Mouse (Mus musculus) midbrain, embryonic 10.5 days (tissue): Measurements from ENCODE around the gene Zbp1. TPM values are rescaled to one million over a fixed set of nuclear protein-coding genes. Genes with fewer than 3 reads are reported as not detected.

Experiments used
- DNase-seq: peaks from one replicate; pipeline ENCODE4 v3.0.0-alpha.2; 2017; ENCODE audit warnings: low spot score
- H3K27ac ChIP-seq: fragments of 300-500 bp; sonication (generic); replicated peaks from 2 replicates; pipeline ENCODE4 v1.5.1; 2016; ENCODE audit warnings: mild to moderate bottlenecking
- H3K27me3 ChIP-seq: fragments of 300-500 bp; sonication (generic); 2 replicates; pipeline ENCODE4 v1.6.1; 2016; ENCODE audit warnings: low read depth, mild to moderate bottlenecking; ENCODE audit not compliant: poor library complexity, severe bottlenecking
- H3K36me3 ChIP-seq: fragments of 300-500 bp; sonication (generic); 2 replicates; pipeline ENCODE4 v1.6.1; 2016; ENCODE audit warnings: mild to moderate bottlenecking, moderate library complexity
- H3K4me1 ChIP-seq: fragments of 300-500 bp; sonication (generic); 2 replicates; pipeline ENCODE4 v1.6.1; 2016
- H3K4me3 ChIP-seq: fragments of 300-500 bp; sonication (generic); 2 replicates; pipeline ENCODE4 v1.5.1; 2016; ENCODE audit warnings: mild to moderate bottlenecking, moderate library complexity
- H3K9me3 ChIP-seq: fragments of 300-500 bp; sonication (generic); replicated peaks from 2 replicates; pipeline ENCODE4 v1.6.1; 2016; ENCODE audit warnings: mild to moderate bottlenecking
- WGBS: fragments of 180-500 bp; shearing (Covaris S2); methylation state at CpG from one replicate; pipeline ENCODE4 v1.1.7; 2016; 5-methylcytosine and 5-hydroxymethylcytosine counted together
- polyA plus RNA-seq: library from polyadenylated mRNA; unstranded; fragments of >200 nt; fragmentation: Nextera tagmentation; extraction: Ambion mirVana; gene quantifications from 2 replicates; pipeline ENCODE4 v1.2.1, GENCODE M21; 2016

Zbp1 gene
- polyA plus RNA-seq, 1 experiment from 2014 or later, result 0.28 TPM

DNA sequence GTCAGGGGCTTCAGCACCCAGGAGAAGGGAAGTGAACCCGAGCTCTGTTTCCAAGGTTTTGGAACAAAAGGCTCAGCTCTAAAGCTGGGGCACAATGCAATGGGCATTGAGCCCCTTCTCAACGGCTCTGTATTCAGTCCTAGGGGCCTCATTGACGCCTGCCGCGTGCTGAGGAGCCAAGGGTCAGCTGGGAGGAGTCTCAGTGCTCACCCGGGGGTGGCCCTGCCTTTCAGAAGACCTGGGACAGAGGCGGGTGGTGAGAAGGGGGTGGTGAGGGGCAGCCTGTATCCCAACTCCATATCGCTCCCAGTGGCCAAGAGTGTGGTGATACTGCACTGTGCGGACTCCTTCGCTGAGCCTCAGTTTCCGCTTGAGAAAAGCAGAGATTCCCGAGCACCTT, 24.2 kb upstream of the Zbp1 start:
- peak overlapping the region; percentile 24; the same call in 1 of the 2 replicates for H3K4me3 ChIP-seq
- H3K36me3 ChIP-seq, result no peaks in the 10 kb centered on the region
- H3K27ac ChIP-seq, result peak overlapping the region; percentile 50
- no peaks in the 10 kb centered on the region for H3K9me3 ChIP-seq
- H3K4me1 ChIP-seq, result peaks cover 85% of the 10 kb centered on the region
- WGBS, result 8% methylated on average over 12 of the region's 12 CpGs
- peak; percentile 85 for DNase-seq
- peaks cover 86% of the 10 kb centered on the region for H3K27me3 ChIP-seq

DNA sequence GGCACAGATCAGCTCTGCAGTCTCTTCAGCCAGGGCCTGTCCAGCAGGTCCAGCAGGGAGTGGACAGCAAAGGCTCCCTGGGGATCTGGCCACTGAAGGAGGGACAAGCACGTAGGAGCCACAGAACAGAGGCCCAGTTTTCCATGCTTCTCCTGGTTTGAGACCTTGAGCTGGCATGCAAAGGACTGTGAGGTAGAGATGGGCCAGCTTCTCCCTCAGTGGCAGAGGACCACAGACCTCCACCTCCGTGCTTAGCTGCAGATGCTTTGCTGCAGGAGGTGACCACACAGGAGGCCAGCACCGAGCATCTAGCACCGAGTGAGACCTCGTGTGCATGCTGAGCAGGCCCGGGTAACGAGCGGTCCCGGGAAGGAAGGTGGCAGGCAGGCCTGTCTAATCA, 22.0 kb upstream of the Zbp1 start:
- Histone ChIP-seq H3K4me3 (no peak overlapping the region), H3K4me1 (peaks cover 88% of the 10 kb centered on the region), H3K9me3 (no peaks in the 10 kb centered on the region), H3K36me3 (no peaks in the 10 kb centered on the region), H3K27ac (peak overlapping the region; percentile 42; the same call in 1 of the 2 replicates), H3K27me3 (peaks cover 83% of the 10 kb centered on the region)
- WGBS, result 51% methylated on average over 9 of the region's 9 CpGs
- no peak for DNase-seq

DNA sequence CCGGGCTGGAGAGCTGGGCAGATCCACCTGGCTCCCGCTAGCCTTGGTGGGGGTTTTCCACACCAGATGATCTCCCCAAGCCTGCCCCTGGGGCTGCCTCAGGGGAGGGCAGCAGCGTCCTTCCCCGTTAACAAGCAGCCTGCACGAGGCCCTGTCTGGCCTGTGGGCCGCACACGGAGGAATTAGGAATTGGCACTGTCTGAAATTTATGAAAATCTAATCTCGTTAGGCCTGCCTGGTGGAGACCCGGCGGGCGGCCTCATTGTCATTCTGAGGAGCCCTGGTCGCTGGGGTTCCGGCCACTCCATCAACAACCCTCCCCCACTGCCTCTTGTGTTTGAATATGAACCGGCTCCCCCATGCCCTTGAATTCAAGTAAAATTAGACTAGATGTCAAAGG, 19.8 kb upstream of the Zbp1 start:
- Histone ChIP-seq H3K4me1 (peaks cover 92% of the 10 kb centered on the region), H3K27ac (peak overlapping the region; percentile 83), H3K36me3 (peaks cover under 1% of the 10 kb centered on the region; the same call in 1 of the 2 replicates), H3K9me3 (no peaks in the 10 kb centered on the region), H3K27me3 (peaks cover 67% of the 10 kb centered on the region), H3K4me3 (peak overlapping the region; percentile 17)
- 9% methylated on average over 14 of the region's 14 CpGs for WGBS
- DNase-seq, result peak; percentile 49

DNA sequence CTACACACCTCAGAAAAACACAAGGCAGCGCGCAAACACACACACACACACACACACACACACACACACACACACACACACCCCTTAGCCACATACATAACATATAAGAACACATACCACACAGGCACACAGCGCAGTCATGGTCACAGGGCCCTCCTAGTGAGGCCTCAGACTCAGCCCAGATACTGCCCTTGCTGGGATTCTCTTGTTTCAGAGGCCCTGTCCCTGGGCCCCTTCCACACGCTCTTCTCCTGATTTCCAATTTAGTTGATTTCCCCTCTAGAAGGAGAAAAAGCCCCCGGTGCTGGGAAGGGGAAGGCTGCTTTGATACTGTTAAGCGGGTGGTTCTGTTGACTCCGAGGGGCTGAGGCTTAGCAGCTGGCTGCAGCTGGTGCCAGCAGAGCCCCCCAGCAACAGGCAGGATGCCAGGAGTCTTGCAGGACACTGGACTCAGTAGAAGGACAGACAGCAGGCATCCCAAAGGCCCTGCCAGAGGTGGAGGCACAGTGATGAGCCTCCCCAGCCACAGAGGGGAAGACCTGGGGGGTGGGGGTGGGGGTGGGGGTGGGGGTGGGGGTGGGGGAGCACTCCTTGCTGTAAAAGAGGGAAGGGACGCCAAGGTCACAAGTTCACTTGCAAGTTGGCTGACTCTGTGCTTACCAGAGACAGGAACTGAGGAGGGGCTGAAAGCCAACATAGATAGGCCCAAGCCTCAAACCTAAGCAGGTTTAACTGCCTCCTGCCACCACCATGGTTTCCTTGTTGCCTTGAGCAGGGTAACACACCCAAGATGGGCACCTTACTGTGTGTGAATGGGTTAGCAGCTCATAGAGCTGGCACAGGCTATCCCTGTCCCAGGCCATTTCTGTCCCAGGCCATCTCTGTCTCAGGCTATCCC, 17.0 kb upstream of the Zbp1 start:
- Histone ChIP-seq H3K4me1 (peaks cover 67% of the 10 kb centered on the region), H3K27me3 (peaks cover 55% of the 10 kb centered on the region), H3K4me3 (0 out of 2 replicates have a peak overlapping the region, but pooled peaks have one; percentile 1), H3K36me3 (peaks cover 29% of the 10 kb centered on the region), H3K9me3 (no peaks in the 10 kb centered on the region), H3K27ac (peak overlapping the region; percentile 83)
- WGBS, result 72% methylated on average over 8 of the region's 8 CpGs
- DNase-seq, result no peak

DNA sequence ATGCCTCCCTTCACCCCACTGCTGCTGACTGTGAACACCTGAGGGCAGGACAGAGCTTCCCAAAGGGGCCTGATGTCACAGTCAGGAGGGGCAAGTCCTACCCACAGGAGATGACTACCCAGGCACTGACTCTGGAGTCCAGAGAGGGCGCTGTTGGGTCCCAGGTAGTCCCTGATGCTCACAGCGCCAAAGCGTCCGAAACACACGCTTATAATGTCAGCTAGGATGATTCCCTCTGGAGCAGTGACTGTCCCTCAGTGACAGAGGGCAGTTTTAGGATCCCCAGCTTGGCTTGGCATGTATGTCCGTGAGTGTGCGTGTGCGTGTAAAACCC, 14.0 kb upstream of the Zbp1 start:
- Histone ChIP-seq H3K36me3 (peaks cover 46% of the 10 kb centered on the region), H3K27ac (0 out of 2 replicates have a peak overlapping the region, but pooled peaks have one; percentile 23), H3K4me3 (no peak overlapping the region), H3K27me3 (peaks cover 29% of the 10 kb centered on the region), H3K9me3 (no peaks in the 10 kb centered on the region), H3K4me1 (peaks cover 48% of the 10 kb centered on the region)
- WGBS, result 74% methylated on average over 8 of the region's 8 CpGs
- DNase-seq, result no peak

DNA sequence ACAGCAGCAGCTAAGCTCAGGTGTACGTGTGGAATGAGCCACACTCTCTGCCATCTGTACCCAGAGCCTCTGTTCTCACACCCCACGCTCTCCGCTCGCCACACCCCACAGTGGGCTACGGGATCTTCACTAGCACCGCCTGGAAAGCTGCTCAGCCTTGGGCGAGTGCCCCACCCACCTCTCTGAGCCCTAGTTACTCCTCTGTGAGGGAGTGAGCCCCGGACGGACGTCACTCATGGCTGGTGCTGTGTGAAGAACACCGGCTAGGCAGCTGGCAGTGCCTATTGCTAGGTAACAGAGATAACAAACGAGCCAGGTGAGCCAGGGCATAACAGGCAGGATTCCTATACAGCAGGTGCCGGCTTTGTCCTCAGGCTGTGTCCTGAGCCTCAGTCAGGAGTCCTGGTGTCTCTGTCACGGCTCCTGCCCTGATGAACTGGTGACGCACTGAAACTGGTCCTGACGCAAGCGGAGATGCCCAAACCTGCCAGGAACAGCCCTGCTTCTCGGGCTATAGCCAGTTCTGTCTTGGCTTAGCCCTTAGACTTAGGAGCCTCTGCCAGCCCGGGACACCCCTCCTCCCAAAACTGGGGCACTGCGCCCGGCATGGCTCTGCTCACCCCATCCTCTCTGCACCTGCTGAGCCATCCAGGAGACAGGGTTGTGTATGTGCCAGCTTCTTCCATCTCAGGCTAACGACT, 13.5 kb upstream of the Zbp1 start:
- Histone ChIP-seq H3K36me3 (peaks cover 50% of the 10 kb centered on the region), H3K4me1 (peaks cover 43% of the 10 kb centered on the region), H3K9me3 (no peaks in the 10 kb centered on the region), H3K27me3 (peaks cover 23% of the 10 kb centered on the region), H3K27ac (peak overlapping the region; percentile 23; the same call in 1 of the 2 replicates), H3K4me3 (no peak overlapping the region)
- no peak for DNase-seq
- WGBS, result 87% methylated on average over 22 of the region's 22 CpGs

DNA sequence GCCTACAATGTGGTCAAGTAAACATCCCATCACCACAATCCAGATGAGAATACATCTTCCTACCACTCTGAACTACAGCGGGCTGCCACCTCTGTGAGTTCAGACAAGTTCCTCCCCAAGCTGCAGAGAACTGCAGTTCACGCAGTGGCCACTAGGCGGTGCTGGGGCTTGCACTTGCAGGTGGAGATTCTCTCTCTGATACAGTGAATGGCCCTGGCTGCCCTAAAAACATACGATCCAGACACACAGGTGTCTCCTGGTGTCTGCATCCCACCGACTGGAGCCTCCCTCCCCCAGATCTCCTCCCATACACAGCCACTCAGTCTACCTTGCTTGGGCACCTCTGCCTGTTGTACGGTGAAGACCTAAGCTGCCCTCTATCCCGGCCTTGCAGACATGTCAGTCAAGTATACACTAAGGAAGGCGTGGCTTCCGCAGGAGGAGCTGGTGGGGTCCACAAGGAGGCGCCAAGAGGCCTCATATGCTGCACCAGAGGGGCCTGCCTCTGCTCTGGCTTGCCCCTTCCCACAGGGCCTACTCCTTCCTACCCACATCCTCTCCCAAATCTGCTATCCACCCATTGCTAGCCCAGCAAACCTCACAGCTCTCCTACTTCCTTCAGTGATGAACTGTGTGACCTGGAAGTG, 11.0 kb upstream of the Zbp1 start:
- Histone ChIP-seq H3K4me1 (peaks cover 21% of the 10 kb centered on the region), H3K4me3 (peak overlapping the region; percentile 39), H3K36me3 (peaks cover 65% of the 10 kb centered on the region), H3K27me3 (0 out of 2 replicates have a peak, but pooled peaks cover 12% of the 10 kb centered on the region), H3K27ac (peak overlapping the region; percentile 42; the same call in 1 of the 2 replicates), H3K9me3 (no peaks in the 10 kb centered on the region)
- DNase-seq, result peak; percentile 91
- 4% methylated on average over 10 of the region's 10 CpGs for WGBS

DNA sequence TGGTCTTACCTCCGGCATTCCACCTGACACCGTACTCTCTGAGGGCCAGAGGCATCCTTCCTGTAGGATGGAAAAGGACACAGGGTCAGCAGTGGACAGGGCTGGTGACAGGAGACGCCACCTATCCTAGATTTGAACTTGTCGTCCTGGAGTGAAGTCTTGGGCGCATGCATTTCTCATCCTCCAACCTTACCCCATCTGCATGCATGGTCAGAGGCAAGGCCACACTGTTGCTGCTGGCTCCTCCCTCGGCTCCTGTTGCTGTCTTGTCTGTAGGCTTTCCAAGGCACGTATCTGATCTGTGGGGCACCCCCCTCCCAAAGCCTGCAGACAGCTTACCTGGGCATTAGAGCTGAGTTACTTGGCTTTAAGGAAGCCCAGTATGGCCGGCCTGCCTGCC, 9.8 kb upstream of the Zbp1 start:
- Histone ChIP-seq H3K9me3 (no peaks in the 10 kb centered on the region), H3K4me3 (no peak overlapping the region), H3K27ac (no peak overlapping the region), H3K4me1 (peaks cover 14% of the 10 kb centered on the region), H3K27me3 (0 out of 2 replicates have a peak, but pooled peaks cover 6% of the 10 kb centered on the region), H3K36me3 (peaks cover 65% of the 10 kb centered on the region)
- DNase-seq, result no peak
- 88% methylated on average over 8 of the region's 8 CpGs for WGBS

DNA sequence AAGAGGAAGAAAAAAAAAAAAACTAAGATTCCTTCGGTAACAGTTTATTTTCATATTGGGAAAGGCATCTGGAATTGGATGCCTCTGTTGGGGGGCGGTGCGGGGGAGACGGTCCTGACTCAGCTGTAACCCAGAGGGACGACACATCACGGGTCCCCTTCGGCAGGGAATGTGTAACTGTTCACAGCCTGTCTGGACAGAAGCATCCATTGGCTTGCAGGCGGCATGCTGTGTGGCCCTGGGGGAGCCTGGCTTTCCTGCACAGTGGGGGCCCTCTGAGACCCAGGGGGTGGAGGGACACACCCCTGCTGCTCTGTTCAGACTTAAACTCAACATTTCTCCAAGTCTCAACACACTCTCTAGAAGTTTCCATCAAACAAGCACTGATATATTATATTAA, 8.1 kb upstream of the Zbp1 start:
- peaks cover 48% of the 10 kb centered on the region for H3K36me3 ChIP-seq
- H3K9me3 ChIP-seq, result no peaks in the 10 kb centered on the region
- no peak overlapping the region for H3K27ac ChIP-seq
- 90% methylated on average over 8 of the region's 8 CpGs for WGBS
- H3K4me1 ChIP-seq, result peaks cover 11% of the 10 kb centered on the region
- no peak for DNase-seq
- H3K4me3 ChIP-seq, result no peak overlapping the region
- H3K27me3 ChIP-seq, result no peaks in the 10 kb centered on the region

DNA sequence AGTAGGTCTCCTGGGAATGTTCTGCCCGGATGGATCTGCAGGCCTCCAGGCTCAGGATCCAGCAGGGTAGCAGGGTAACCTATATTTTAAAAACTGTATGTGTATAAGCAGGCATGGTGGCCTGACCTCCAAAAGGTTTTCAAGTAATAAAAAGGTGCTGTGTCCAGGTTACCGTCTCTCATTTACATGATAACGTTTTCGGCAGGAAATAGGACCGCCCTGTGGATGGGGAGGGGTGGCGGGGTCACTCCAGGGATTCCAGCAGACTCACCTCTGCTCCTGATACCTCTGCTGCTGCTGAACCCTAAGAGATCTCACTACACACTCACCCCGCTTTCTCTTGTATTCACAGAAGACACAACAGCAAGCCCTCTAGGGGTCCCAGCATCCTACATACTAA, 7.2 kb upstream of the Zbp1 start:
- H3K36me3 ChIP-seq, result peaks cover 39% of the 10 kb centered on the region
- no peaks in the 10 kb centered on the region for H3K27me3 ChIP-seq
- H3K9me3 ChIP-seq, result no peaks in the 10 kb centered on the region
- no peak for DNase-seq
- peaks cover 11% of the 10 kb centered on the region for H3K4me1 ChIP-seq
- no peak overlapping the region for H3K4me3 ChIP-seq
- WGBS, result 78% methylated on average over 7 of the region's 7 CpGs
- no peak overlapping the region for H3K27ac ChIP-seq

DNA sequence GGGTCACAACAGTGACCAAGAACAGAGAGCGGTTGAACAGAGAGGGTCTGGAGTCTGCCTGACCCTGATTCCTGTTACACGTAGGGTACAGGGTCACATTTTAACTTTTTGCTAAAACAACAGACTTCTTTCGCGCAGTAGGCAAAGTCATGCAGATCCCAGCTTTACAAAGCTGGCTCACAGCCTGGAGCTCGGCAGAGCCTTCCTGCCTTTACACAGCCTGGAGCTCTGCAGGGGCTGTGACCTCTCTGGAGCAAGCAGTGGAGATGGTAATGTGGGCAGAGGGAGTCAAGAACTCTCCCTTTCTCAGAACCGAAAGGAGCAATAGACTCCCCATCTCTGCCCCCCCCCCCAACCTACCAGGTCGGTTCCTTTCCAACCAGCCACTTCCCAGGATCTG, 6.1 kb upstream of the Zbp1 start:
- Histone ChIP-seq H3K36me3 (peaks cover 33% of the 10 kb centered on the region), H3K9me3 (no peaks in the 10 kb centered on the region), H3K27ac (no peak overlapping the region), H3K27me3 (no peaks in the 10 kb centered on the region), H3K4me1 (peaks cover 3% of the 10 kb centered on the region), H3K4me3 (no peak overlapping the region)
- WGBS, result 73% methylated on average over 7 of the region's 7 CpGs
- no peak for DNase-seq

DNA sequence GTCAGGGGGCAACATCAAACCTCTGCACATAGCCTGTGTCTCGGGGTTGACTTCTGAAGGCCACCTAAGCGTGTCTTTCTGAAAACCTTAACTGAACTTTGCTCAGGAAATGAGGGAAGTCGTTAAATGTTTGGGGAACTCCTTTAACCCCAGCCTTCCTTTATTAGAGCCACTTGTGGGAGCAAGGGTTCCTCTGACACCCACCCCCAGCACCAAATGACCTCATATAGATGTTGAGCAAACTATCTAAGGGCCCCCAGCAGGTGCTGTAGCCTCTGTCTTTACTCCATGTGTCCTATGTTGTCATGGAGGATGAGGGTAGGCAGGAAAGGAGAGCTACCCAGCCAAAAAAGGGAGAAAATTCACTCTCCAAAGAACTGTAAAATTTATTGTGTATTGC, 5.4 kb upstream of the Zbp1 start:
- no peak for DNase-seq
- Histone ChIP-seq H3K27me3 (no peaks in the 10 kb centered on the region), H3K4me3 (no peak overlapping the region), H3K4me1 (peaks cover 3% of the 10 kb centered on the region; the same call in 1 of the 2 replicates), H3K9me3 (no peaks in the 10 kb centered on the region), H3K36me3 (peaks cover 33% of the 10 kb centered on the region), H3K27ac (no peak overlapping the region)
- 83% methylated on average over 3 of the region's 3 CpGs for WGBS
